Mouse (Mus musculus) lung, embryonic 14.5 days (tissue): ENCODE data around the gene Exoc6b. TPM values are rescaled to one million over a fixed set of nuclear protein-coding genes. Genes with fewer than 3 reads are reported as not detected.

Source experiments
- ATAC-seq: fragments of 200-750 bp; cut with Nextera tagmentation; 2 replicates; pipeline ENCODE4 v1.8.0; 2017; ENCODE audit warnings: mild to moderate bottlenecking, moderate TSS enrichment, moderate library complexity; ENCODE audit not compliant: insufficient read depth
- DNase-seq: peaks from one replicate; pipeline ENCODE4 v3.0.0-alpha.2; 2015
- H3K27ac ChIP-seq: fragments of 300-500 bp; sonication (generic); 2 replicates; pipeline ENCODE4 v1.5.1; 2014; ENCODE audit warnings: low read depth, mild to moderate bottlenecking, moderate library complexity
- H3K27me3 ChIP-seq: fragments of 300-500 bp; sonication (generic); 2 replicates; pipeline ENCODE4 v1.6.1; 2014; ENCODE audit warnings: low read length, control low read depth; ENCODE audit not compliant: insufficient read depth
- H3K36me3 ChIP-seq: fragments of 300-500 bp; sonication (generic); 2 replicates; pipeline ENCODE4 v1.6.1; 2014; ENCODE audit warnings: control low read depth; ENCODE audit not compliant: insufficient read depth
- H3K4me1 ChIP-seq: fragments of 300-500 bp; sonication (generic); 2 replicates; pipeline ENCODE4 v1.6.1; 2014; ENCODE audit warnings: antibody characterized with exemption, control low read depth; ENCODE audit not compliant: insufficient read depth
- H3K4me2 ChIP-seq: fragments of 300-500 bp; sonication (generic); 2 replicates; pipeline ENCODE4 v1.6.1; 2014; ENCODE audit warnings: mild to moderate bottlenecking
- H3K4me3 ChIP-seq: fragments of 300-500 bp; sonication (generic); 2 replicates; pipeline ENCODE4 v1.5.1; 2014; ENCODE audit warnings: low read depth, low read length
- H3K9ac ChIP-seq: fragments of 300-500 bp; sonication (generic); 2 replicates; pipeline ENCODE4 v1.6.1; 2014
- H3K9me3 ChIP-seq: fragments of 300-500 bp; sonication (generic); 2 replicates; pipeline ENCODE4 v1.6.1; 2016; ENCODE audit warnings: low read depth, low read length, control low read depth
- CTCF ChIP-seq: IDR thresholded peaks from 2 replicates; pipeline ENCODE4 v1.5.1; 2016; ENCODE audit warnings: antibody characterized with exemption, low read depth
- WGBS: fragments of 180-500 bp; shearing (Covaris S2); extraction: QIAGEN DNeasy Blood & Tissue Kit; methylation state at CpG from one replicate; pipeline ENCODE4 v1.1.7; 2014; 5-methylcytosine and 5-hydroxymethylcytosine counted together
- polyA plus RNA-seq: library from polyadenylated mRNA; unstranded; fragments of >200 nt; fragmentation: Nextera tagmentation; extraction: Ambion mirVana; gene quantifications from 2 replicates; pipeline ENCODE4 v1.2.1, GENCODE M21; 2014

Exoc6b gene
- polyA plus RNA-seq, 1 experiment from 2014 or later, result 40.4 TPM

- H3K4me3 ChIP-seq, result no peak overlapping the region
- no peak overlapping the region for H3K9ac ChIP-seq
- DNase-seq (peak; percentile 88), ATAC-seq (peak; percentile 97)
- H3K27ac ChIP-seq, result peak overlapping the region; percentile 63; the same call in 1 of the 2 replicates
- H3K4me2 ChIP-seq, result 0 out of 2 replicates have a peak overlapping the region, but pooled peaks have one; percentile 11
- 0 out of 2 replicates have a peak, but pooled peaks cover 3% of the 10 kb centered on the region for H3K4me1 ChIP-seq
- no peaks in the 10 kb centered on the region for H3K9me3 ChIP-seq
- WGBS, result 28% methylated on average over 3 of the region's 3 CpGs
- TF ChIP-seq CTCF, result no peak
- H3K36me3 ChIP-seq, result no peaks in the 10 kb centered on the region
- H3K27me3 ChIP-seq, result no peaks in the 10 kb centered on the region
Measured at GRCm38 (mm10) chr6:84976563-84976971, 92.7 kb downstream of the Exoc6b start.

GRCm38 (mm10) chr6:84968531-84968930 lies 100.8 kb downstream of the Exoc6b start:
- H3K4me3 ChIP-seq, result no peak overlapping the region
- H3K4me1 ChIP-seq, result no peaks in the 10 kb centered on the region
- H3K9ac ChIP-seq, result no peak overlapping the region
- no peak for DNase-seq
- no peak for ATAC-seq
- TF ChIP-seq CTCF, result no peak
- no peak overlapping the region for H3K4me2 ChIP-seq
- no peaks in the 10 kb centered on the region for H3K27me3 ChIP-seq
- no peaks in the 10 kb centered on the region for H3K9me3 ChIP-seq
- WGBS, result 64% methylated on average over 1 of the region's 1 CpGs
- no peak overlapping the region for H3K27ac ChIP-seq
- H3K36me3 ChIP-seq, result no peaks in the 10 kb centered on the region

- DNase-seq (no peak), ATAC-seq (no peak)
- no peaks in the 10 kb centered on the region for H3K4me1 ChIP-seq
- H3K4me3 ChIP-seq, result no peak overlapping the region
- no peaks in the 10 kb centered on the region for H3K9me3 ChIP-seq
- WGBS, result 79% methylated on average over 5 of the region's 5 CpGs
- no peak for TF ChIP-seq CTCF
- H3K9ac ChIP-seq, result no peak overlapping the region
- H3K4me2 ChIP-seq, result no peak overlapping the region
- H3K36me3 ChIP-seq, result no peaks in the 10 kb centered on the region
- no peak overlapping the region for H3K27ac ChIP-seq
- H3K27me3 ChIP-seq, result no peaks in the 10 kb centered on the region
Measured at GRCm38 (mm10) chr6:84964729-84965415, 104.4 kb downstream of the Exoc6b start.

- peak; percentile 55 for DNase-seq
- ATAC-seq, result peak; percentile 41; the same call in 1 of the 2 replicates
- TF ChIP-seq CTCF, result no peak
Measured at GRCm38 (mm10) chr6:84963044-84963443, 106.3 kb downstream of the Exoc6b start.

DNA sequence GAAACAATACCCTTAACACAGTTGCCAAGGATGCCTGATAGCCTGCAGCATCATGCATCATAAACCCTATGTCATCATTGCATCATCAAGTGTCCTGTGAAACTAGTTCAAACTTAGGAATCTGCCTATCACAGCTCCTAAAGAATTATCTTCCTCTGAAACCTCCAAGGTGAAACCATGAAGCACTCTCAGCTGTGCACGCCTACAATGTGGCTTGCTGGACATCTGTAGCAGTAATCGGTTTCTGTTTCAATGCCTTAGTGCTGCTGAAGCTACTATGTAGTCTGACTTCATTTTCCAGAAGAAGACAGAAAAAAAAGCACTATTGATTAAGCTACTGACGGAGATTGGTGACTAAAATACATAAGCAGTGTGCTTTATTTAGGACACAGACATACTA lies 107.5 kb downstream of the Exoc6b start:
- H3K9ac ChIP-seq, result no peak overlapping the region
- H3K27me3 ChIP-seq, result no peaks in the 10 kb centered on the region
- H3K4me3 ChIP-seq, result no peak overlapping the region
- no peak for TF ChIP-seq CTCF
- WGBS, result 83% methylated on average over 3 of the region's 3 CpGs
- ATAC-seq (no peak), DNase-seq (no peak)
- H3K36me3 ChIP-seq, result no peaks in the 10 kb centered on the region
- no peak overlapping the region for H3K27ac ChIP-seq
- no peaks in the 10 kb centered on the region for H3K9me3 ChIP-seq
- H3K4me2 ChIP-seq, result no peak overlapping the region
- H3K4me1 ChIP-seq, result no peaks in the 10 kb centered on the region

More at GRCm38 (mm10) chr6:84963044-84963443, 106.3 kb downstream of the Exoc6b start:
- Histone ChIP-seq H3K27me3 (no peaks in the 10 kb centered on the region), H3K4me1 (no peaks in the 10 kb centered on the region), H3K9me3 (no peaks in the 10 kb centered on the region), H3K9ac (no peak overlapping the region), H3K36me3 (no peaks in the 10 kb centered on the region), H3K27ac (no peak overlapping the region), H3K4me3 (no peak overlapping the region), H3K4me2 (no peak overlapping the region)
- 36% methylated on average over 1 of the region's 1 CpGs for WGBS

DNA sequence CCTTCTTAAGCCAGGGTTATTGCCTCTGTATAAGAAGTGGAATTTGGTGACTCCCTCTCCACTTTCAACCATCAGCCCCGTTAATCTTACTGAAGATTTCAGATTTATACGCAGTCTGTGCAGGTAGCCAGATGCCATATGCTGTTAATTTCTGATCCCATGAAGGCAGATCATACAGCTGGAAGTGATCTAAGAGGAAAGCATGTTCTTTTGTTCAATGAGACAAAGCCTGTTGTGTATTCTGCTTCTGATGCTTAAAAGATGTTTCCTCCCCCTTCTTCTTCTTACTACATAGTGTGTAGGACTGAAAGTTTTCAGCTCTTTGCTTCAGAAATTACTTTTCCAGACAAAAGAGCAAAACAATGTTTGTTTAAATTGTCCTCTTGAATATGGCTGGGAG lies 109.8 kb downstream of the Exoc6b start:
- no peaks in the 10 kb centered on the region for H3K9me3 ChIP-seq
- H3K27me3 ChIP-seq, result no peaks in the 10 kb centered on the region
- 68% methylated on average over 2 of the region's 2 CpGs for WGBS
- H3K4me1 ChIP-seq, result no peaks in the 10 kb centered on the region
- DNase-seq, result no peak
- no peak for ATAC-seq
- no peak for TF ChIP-seq CTCF
- no peak overlapping the region for H3K9ac ChIP-seq
- no peak overlapping the region for H3K4me2 ChIP-seq
- H3K36me3 ChIP-seq, result no peaks in the 10 kb centered on the region
- H3K4me3 ChIP-seq, result no peak overlapping the region
- peak overlapping the region; percentile 4; the same call in 1 of the 2 replicates for H3K27ac ChIP-seq

DNA sequence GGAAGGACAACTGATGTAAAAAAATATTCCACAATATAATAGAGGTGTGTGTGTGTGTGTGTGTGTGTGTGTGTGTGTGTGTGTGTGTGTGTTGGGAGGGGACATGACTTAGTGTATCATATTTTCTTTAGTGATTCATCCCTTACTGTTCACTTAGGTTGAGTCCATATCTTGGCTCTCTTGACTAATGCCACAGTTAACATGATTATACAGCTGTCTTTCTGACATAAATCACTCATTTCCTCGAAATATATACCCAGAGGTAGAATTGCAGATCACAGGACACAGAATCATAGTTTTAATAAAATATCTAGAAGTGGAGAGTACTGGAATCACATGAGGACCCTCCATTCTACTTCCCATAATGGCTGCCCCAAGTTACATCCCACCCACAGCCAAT lies 117.7 kb downstream of the Exoc6b start:
- Histone ChIP-seq H3K36me3 (no peaks in the 10 kb centered on the region), H3K4me1 (0 out of 2 replicates have a peak, but pooled peaks cover 4% of the 10 kb centered on the region), H3K27ac (no peak overlapping the region), H3K9ac (no peak overlapping the region), H3K4me2 (no peak overlapping the region), H3K9me3 (no peaks in the 10 kb centered on the region), H3K4me3 (no peak overlapping the region), H3K27me3 (no peaks in the 10 kb centered on the region)
- 66% methylated on average over 1 of the region's 1 CpGs for WGBS
- no peak for TF ChIP-seq CTCF
- DNase-seq (no peak), ATAC-seq (no peak)
